Mouse (Mus musculus): ENCODE results near the gene Bean1.
"Not testable (repeated sequence)": the region's sequence is repeated elsewhere in the genome, so short reads cannot be mapped to it uniquely, and the experiment has no call there.

The Bean1 gene

DNA sequence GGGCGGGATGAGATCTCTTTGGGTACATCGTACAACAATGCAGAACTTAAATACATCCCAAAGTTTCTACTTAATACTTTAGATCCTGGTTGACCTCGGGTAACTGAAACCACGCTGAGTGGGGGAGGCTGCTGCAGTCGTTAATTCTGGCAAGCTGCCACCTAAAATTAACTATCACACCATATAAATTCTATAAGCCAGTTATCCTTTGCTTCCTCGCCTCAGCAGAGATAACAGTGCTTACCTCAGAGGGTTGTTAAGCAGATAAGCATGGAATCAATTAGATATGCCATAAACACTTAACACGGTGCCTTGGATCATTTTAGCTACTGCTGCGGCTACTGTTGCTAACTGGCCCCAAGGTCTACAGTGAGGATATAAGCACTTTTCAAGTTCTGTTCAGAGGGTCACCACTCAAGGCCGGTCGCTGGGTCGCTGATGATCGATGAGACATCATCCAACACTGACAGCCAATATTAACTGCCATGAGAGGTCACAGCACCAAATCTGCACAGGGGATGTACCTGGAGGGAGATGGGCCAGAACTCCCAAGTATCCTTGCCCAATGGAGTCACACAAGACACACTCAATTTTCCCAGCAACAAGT, 71.9 kb downstream of the Bean1 start:
- DNase-seq (ENCODE audit: low spot score) = no peak

DNA sequence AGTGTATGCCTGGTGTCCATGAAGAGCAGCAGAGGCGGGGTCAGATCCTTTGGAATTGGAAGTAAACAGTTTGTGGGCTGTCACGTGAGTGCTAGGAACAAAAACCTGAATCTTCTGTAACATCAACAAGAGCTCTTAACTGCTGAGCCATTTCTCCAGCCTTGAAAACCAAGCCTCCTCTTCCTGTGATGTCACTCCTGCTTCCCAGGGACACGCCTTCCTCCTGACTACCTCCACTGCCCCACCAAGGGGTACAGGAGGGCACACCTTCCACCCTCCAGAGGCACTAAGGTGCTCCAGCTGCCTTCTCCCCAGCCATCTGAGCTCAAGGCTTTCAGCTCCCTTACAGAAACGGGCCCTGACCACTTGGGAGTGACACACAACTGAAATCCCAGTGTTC, 76.4 kb downstream of the Bean1 start:
- DNase-seq (ENCODE audit: low spot score) = no peak

DNA sequence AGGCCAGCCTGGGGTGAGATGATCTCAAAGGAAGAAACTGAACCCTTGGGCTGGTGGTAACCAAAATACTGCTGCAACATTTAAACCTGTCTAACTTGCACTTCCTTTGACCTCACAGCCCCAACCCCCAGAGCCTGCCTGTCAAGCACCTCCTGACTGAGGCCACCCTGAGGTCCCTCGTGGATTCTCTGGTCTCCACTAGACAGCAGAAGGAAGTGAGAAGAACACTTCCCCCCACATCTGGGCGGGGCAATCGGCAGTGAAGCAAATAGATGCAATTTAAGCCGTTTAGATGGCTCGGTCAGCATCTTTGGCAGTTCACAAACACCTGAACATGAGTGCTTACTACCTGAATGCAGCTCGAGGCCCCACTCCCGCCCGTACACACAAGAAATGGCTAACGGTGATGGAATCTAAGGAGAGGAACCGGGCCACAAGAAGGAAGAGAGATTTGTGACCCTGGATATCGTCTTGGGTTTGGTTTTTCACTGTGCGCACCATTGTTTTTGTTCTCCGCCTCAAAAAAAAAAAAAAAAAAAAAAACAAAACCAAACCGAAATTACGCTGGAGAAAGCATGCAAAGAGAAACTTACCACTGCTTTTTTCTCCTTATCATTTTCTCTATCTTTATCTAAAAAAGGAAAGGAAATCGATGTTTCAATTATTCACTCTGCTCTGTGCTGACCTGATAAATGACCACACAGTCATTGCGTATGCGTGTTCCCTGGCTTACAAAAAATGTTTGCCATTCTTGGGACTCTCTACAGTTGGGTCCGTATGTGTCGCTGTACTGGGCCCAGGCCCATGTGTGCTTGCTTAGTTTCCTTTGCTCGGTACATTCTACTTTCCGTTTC, 77.0 kb downstream of the Bean1 start:
- DNase-seq (ENCODE audit: low spot score) = no peak

DNA sequence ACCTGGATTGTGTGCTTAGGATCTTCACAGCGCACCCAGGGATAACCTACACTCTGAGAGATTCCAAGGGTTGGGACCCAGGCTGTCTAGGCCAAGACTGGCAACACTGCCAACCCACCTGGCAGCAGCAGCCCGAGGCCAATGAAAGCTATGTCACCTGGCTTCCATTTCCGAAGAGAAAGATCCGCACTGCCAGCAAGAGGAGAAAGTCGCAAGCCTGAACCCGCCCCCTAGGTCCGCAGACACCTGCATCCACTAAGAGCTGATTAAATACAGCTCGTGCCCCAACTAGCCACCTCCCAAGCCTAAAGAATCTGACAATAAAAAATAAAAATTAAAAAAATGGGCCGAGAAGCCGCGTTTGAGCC, 77.7 kb downstream of the Bean1 start:
- no peak for DNase-seq (ENCODE audit: low spot score)

DNA sequence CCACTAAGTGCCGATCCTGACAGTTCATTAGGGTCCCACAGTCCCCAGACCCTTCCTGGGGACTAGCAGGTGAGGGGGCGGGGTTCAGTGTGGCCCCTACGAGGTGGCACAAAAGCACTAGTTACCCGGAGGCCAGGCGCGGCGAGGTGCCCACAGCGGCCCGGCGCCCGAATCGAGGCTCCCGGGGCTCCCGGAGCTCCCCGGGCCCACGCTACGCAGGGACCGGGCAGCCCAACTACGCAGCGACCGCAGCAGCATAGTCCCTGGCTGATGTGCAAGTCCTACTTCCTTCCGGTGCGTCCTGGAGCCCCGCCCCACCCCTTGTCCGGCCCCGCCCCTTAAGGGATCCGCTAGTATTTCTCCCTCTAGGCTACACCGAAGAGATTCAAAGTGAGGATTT, 78.0 kb downstream of the Bean1 start, which contains the start of gene Tk2:
Tk2 (minus strand) TSS at position 283 of the 400 bp plus-strand sequence.
- DNase-seq (ENCODE audit: low spot score) = peak; percentile 53

GRCm38 (mm10) chr8:104249442-104249996, 79.3 kb downstream of the Bean1 start:
- no peak for DNase-seq (ENCODE audit: low spot score)

GRCm38 (mm10) chr8:104250439-104251367, 80.5 kb downstream of the Bean1 start, which contains the start of gene Cklf:
Gene Cklf (plus strand): TSS chr8:104250861.
- DNase-seq (ENCODE audit: low spot score) = peak; percentile 85

GRCm38 (mm10) chr8:104251461-104251860, 81.2 kb downstream of the Bean1 start:
- DNase-seq (ENCODE audit: low spot score) = no peak

GRCm38 (mm10) chr8:104253016-104253415, 82.8 kb downstream of the Bean1 start:
- no peak for DNase-seq (ENCODE audit: low spot score)

DNA sequence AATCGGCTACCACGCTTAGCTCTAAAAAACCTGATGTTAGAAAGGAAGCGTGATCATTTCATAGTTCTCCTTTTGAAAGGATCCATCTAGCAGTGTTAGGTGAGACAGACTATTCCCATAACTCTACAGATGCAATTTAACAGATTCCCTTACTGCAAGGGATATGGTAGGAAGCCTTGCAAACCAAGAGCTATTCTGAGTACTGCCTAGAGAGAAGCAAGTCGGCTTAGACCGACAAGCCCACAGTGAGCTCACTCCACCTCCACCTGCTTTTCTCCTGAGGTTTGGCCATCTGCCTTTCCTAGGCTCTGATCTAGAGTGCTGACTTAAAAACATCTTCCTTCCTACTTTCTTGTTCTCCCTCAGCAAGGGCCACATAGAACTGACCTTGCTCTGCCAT, 91.6 kb downstream of the Bean1 start:
- not testable (repeated sequence) for DNase-seq (ENCODE audit: low spot score)

DNA sequence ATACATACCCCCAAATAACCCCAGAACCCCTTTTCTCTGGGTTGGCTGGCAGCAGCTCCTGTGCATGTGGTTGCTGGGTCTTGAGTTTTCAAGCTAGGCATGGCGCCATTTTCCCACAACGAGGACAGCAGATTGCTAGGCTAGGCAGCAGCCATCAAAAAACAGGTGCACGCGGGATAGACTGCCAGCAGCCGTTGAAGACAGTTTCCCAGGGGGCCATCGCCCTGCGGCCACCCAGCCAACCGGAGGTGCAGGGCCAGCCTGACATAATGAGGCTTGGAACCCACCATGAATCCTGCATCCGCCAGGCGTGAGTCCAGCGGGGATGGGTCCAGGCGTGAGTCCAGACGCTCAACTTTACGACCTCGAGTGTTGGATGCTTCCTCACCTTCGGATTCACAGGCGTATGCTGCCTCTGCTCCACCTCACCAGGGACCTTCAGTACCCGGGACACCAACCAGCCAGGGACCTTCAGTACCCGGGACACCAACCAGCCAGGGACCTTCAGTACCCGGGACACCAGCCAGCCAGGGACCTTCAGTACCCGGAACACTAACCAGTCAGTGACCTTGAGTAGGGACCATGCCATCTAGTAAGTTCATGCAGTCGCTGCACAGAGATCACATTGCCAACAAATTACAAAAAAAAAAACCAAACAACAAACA, 94.2 kb downstream of the Bean1 start:
- DNase-seq (ENCODE audit: low spot score) = not testable (repeated sequence)

GRCm38 (mm10) chr8:104268368-104268767, 98.1 kb downstream of the Bean1 start:
- no peak for DNase-seq (ENCODE audit: low spot score)
